Mouse (Mus musculus) 416B (cell line): Measurements from ENCODE around the gene Gripap1.

Source experiments
- DNase-seq: peaks from one replicate; pipeline ENCODE4 v3.0.0; 2011; ENCODE audit warnings: low read depth

Gene Gripap1

DNA sequence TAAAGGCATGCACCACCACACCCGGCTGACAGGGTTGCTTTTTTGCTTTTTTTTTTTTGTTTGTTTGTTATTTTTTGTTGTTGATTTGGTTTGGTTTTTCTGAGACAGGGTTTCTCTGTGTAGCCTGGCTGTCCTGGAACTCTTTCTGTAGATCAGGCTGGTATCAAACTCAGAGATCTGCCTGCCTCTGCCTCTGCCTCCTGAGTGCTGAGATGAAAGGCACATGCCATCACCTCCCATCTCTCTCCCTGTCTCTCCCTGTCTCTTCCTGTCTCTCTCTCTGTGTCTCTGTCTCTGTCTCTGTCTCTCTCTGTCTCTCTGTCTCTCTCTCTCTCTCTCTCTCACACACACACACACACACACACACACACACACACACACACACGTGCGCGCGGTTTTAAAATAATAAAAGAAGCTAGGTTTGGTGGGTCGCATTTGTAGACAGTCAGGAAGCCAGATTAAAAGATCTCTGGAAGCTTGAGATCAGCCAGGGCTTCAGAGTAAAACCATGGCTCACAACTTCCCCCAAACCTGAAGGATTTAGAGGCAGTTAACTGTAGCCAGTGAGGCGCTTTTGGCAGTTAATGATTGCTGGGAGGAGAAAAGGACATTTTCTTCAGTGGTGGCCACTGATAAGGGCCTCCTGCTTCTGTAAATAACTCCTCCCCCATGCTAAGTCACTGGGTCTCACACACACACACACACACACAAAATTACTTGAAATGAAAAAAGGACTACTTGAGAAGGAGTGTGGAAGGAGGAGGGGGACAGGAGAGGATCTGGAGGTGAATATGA, 10.9 kb upstream of the Gripap1 start:
- DNase-seq = peak; percentile 54

DNA sequence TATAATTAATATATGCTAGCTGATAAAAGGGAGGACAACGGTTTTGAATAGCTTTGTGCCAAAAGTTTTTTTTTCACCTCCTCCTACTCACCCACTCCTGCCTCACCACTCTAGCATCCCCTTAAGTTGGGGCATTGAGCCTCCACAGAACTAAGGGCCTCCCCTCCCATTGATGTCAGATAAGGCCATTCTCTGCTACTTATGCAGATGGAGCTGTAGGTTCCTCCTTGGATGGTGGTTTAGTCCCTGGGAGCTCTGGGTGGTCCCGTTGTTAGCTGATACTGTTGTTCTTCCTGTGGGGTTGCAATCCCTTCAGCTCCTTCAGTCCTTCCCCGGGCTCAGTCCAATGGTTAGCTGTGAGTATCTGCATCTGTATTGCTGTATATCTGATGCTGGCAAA, 10.3 kb upstream of the Gripap1 start:
- no peak for DNase-seq

DNA sequence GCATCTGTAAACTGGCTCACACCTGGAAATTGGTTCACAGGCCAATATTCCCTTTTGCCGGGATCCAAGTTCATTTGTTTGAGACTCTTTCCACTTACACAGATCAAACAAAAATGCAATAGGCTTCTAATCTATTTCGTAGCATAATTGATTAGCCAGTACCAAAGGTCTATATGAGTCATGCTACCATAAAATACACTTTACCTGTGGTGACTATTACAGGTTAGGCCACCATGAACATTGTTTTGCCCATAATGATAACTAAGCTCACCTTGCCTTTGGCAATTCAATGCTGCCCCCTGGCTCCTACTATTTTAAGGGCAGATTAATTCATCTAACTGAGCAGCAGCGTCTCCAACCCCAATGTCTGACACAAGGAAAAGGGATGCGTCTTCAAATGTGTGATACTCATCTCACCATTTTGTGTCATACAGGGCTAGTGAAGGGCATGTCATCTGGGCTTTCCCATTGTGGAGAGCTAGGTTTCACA, 6.9 kb upstream of the Gripap1 start:
- DNase-seq = no peak

GRCm38 (mm10) chrX:7790309-7790708, 744 bp downstream of the Gripap1 start:
- peak; percentile 24 for DNase-seq

GRCm38 (mm10) chrX:7793361-7793760, 3.8 kb downstream of the Gripap1 start:
- DNase-seq = peak; percentile 62

GRCm38 (mm10) chrX:7795016-7795415, 5.5 kb downstream of the Gripap1 start:
- peak; percentile 21 for DNase-seq

DNA sequence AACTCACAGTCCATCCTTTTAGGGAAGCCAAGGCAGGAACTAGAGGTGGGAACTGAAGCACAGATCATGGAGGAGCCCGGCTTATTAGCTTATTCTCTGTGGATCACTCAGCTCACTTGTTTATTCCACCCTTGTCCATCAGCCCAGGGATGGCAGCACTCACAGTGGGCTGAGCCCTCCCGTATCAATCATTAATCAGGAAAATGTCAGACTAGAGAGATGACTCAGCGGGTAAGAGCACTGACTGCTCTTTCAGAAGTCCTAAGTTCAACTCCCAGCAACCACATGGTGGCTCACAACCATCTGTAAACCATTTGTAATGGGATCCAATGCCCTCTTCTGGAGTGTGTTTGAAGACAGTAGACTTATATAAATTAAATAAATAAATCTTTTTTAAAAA, 7.8 kb downstream of the Gripap1 start:
- DNase-seq = no peak

GRCm38 (mm10) chrX:7802157-7802556, 12.6 kb downstream of the Gripap1 start:
- DNase-seq = peak; percentile 8

GRCm38 (mm10) chrX:7815016-7815415, 25.5 kb downstream of the Gripap1 start:
- DNase-seq = peak; percentile 32

DNA sequence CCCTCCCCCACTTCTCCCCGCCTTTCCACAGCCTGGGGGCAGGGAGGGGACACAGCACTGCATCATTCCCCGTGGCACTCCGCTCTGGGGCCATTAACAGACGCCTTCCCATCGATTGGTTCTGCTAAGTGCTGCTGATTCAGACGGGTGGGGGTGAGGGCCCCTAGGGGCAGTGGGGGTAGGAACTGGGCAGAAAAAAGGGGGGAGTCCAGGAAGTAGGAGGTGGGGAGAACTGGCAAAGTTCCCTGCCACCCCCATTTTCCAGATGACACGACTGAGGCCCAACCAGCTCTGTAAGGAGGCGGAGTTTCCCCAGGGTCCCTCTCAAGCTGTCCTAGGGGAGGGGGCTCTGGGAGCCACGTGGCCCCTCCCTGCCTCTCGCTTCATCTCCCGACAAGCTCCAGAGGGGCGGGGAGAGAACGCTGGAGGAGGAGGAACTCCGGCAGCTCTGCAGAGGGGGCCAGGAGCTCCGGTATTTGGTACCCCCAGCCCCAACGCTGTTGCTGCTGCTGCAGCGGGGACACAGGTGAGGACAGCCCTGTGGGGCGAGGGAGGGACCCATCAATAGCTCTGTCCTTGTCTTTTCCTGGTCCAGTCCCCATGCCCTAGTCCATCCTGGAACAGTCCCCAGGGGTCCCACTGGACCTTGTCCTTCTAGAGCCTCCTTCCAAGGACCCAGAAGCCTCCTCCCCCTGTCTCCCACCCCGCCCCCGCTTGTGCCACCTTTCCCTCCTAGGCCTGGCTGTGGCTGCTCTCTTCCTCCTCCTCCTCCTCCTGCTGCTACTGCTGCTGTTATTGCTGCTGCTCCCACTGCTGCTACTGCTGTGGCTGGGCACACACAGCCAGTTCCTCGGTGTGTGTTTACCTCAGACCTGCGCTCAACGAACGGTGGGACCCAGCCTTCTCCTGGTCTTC, 32.6 kb downstream of the Gripap1 start, which contains the start of gene Kcnd1:
Gene Kcnd1 (plus strand): TSS at position 425 of the 915 bp plus-strand sequence.
- DNase-seq = no peak

GRCm38 (mm10) chrX:7837146-7837545, 47.6 kb downstream of the Gripap1 start:
- peak; percentile 81 for DNase-seq

DNA sequence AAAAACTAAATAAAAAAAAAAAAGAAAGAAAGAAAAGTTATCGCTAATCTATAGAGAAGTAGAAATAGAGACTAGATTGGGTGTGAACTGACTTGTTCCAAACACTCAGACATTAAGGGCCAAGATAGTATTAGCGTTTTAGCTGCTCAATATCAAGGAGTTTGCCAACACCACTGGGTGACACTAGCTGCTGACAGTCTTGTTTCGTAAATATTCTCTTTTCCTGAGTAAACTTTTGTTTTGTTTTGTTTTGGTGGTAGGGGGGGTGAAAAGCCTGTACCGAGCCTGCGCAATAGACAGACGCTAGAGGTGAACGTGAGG, 51.2 kb downstream of the Gripap1 start:
- DNase-seq = no peak

DNA sequence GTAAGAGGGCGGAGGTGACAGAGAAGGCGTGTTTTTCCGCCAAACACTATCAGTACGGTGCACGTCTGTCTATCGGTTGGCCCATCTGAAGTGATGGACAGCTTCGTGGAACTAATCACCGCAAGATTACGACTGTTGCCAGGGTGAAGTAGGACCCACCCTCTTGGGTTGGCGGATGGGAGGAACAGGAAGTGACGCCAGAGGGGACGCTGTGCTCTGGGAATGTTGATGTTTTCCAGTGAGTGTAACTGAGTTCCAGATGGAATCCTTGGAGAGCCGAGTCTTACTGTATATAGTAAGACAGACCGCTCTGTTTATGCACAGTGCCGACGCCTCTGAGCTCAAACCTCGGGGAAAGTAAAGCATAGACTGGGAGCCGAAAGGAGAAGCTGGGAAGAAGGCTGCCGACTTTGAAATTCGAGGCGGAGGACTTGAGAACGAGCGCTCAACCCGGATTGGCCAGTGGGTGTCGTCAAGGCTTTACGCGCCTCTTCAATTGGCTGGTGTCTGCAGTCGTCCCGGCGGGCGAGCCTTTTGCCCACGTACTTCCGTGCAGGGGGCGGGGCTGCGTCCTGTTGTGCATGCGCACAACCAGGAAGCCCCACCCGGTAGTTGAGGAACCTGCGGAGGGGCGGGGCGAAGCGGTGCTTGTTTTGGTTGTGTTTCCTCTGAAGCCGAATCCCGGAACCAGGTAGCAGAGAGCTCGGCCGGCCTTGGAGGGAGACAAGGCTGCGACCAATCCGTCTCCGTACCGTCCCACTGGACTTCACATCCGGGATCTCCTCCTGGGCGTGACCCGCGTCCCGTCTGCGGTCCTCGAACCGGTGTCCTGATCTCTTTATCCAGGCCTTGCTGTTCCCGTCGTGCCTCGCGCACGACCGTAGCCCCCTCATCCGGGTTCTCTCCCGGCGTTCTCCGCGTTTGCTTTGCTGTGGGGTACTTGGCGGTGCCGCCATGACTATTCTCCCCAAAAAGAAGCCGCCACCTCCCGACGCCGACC, 51.9 kb downstream of the Gripap1 start, which contains the start of gene Otud5:
Gene Otud5 (plus strand): TSS at position 202 of the 1,000 bp plus-strand sequence.
- peak; percentile 99 for DNase-seq

DNA sequence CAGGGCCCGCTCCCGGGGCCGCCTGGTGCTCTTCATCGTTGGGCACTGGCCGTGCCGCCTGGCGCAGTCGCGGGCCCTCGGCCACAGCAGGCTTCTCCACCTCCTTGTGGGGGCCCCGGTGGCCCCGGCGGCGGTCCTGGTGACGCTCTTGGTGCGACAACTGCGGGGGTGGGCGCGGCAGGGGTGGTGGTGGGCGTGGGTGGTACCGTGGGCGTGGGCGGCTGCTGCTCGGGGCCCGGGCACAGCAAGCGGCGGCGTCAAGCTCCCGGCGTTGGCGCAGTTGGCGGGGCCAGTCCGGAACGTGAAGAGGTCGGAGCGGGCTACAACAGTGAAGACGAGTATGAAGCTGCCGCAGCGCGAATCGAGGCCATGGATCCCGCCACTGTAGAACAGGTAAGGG, 52.8 kb downstream of the Gripap1 start:
- DNase-seq = no peak

DNA sequence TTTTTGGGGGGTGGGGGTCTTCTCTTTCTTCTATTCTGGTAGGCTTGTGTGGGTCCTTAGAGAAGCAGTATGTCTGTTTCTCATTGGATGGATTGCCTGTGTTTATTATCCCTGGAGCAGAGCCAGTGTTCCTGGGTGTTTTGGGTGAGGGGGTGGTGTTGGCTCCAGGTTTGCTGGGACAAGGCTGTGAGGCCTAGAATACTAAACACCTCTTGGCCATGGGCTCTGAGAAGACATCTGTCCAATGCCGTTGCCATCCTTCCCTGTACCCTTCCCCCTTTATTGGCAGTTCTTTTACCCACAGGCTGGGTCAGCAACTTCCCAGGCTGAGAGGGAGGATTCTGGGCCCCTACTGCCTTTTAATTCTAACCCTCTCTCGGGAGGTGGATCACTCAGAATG, 58.3 kb downstream of the Gripap1 start:
- no peak for DNase-seq

- peak; percentile 77 for DNase-seq
Measured at GRCm38 (mm10) chrX:7854578-7854977, 65.0 kb downstream of the Gripap1 start.

GRCm38 (mm10) chrX:7859191-7859753, 69.7 kb downstream of the Gripap1 start:
- DNase-seq = peak; percentile 88

- DNase-seq = no peak
Measured at GRCm38 (mm10) chrX:7863181-7863580, 73.6 kb downstream of the Gripap1 start.

DNA sequence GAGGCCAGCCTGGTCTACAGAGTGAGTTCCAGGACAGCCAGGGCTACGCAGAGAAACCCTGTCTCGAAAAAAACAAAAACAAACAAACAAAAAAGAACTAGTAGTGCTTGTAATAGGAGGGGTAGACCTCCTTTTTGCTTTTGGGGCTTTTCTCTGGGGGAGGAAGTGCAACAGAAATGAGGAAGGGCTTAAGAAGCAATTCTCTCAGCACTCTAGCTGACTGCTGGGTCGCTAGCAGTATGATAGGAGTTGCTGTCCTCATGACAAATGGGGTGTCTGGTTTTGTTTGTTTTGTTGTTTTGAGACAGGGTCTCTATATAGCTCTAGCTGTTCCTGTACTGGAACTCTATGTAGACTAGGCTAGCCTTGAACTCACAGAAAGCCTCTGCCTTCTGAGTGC, 75.0 kb downstream of the Gripap1 start:
- no peak for DNase-seq

- peak; percentile 54 for DNase-seq
Measured at GRCm38 (mm10) chrX:7865343-7865742, 75.8 kb downstream of the Gripap1 start.

DNA sequence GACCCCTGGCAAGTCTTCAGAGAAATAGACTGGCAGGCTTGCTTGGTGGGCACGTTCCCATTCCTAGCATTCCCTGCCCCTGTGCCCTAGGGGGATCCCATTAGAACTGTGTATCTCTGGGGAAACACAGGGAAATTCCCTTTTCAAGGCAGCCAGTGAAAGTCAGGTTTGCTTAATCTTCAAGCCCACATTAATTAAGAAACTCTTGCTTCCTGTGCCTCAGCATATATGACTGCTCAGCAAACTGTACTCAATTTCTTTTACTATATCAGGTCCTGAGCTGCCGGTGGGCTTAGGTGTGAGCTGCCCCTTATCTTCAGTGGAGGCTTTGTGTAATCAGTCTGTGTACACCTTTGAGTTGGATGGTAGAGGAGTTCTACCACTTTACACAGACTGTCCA, 76.2 kb downstream of the Gripap1 start:
- no peak for DNase-seq
